Mouse (Mus musculus) megakaryocyte, embryonic 14.5 days (primary cell): ENCODE measurements at regions not wholly inside any gene's neighbourhood (a gene's known extent, or its start where the extent isn't known, plus 50 kb on each side); places are given as distances from the start of the nearest gene placed in this dataset.

ENCODE experiments used
- FLI1 ChIP-seq: IDR thresholded peaks from 2 replicates; pipeline ENCODE4 v1.6.1; 2012; ENCODE audit warnings: low read length, inconsistent platforms, mixed read lengths
- GATA1 ChIP-seq: IDR thresholded peaks from 3 replicates; pipeline ENCODE4 v1.6.1; 2012; ENCODE audit warnings: mixed read lengths, low read length, inconsistent platforms, borderline replicate concordance

DNA sequence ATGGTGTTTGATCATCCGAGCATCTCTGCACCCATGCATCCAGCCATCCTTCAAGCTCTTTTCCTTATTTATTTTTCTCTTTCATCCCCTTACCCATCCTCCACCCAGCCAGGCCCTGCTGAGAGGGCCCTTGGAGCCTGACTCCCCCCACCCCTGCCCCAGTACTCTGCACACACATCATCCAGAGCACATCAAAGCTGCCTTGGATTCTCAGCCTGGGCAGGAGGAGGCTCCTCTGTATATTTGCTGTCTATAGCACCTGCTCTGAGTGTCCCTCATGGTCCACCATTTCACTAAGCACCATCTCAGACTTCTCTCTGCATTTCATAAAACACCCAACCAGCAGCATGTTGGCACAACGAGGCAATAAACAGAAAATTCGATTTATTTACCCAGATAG, 101.9 kb downstream of the Mn1 start:
- TF ChIP-seq GATA1 (no peak), FLI1 (no peak)
